Mouse (Mus musculus): Measurements from ENCODE around the gene Hgd. TPM values are rescaled to one million over a fixed set of nuclear protein-coding genes. Genes with fewer than 3 reads are reported as not detected.

The Hgd gene
- total RNA-seq (2017), result not detected in 3 replicates

DNA sequence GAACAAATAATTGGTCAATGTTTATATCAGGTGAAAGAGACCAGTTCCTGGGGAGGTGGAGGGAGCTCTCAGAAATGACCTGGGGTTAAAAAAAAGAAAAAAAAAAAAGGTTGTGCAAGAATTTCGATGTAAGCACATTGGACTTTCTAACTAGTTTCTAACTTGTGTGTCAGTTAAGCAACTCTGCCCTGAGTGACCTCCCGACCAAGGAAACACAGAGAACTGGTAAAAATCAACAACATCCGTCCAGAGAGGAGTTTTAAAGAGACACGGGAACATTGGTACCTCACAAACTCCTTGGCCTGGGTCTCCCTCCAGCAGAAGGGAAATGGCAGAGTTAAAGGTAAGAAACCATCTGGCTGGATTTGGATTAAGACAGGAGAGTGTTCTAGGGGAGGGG lies at the start of gene Hgd:
Gene Hgd (plus strand): TSS at position 160 of the 400 bp plus-strand sequence.
- ATAC-seq (replicated peaks; ENCODE audit: insufficient number of reproducible peaks, low FRiP score, low TSS enrichment, poor library complexity, severe bottlenecking), result no peak

GRCm38 (mm10) chr16:37530170-37530569 lies 49.8 kb upstream of the Hgd start:
- ATAC-seq (replicated peaks; ENCODE audit: insufficient number of reproducible peaks, low FRiP score, low TSS enrichment, poor library complexity, severe bottlenecking), result no peak

- no peak for ATAC-seq (replicated peaks; ENCODE audit: insufficient number of reproducible peaks, low FRiP score, low TSS enrichment, poor library complexity, severe bottlenecking)
Observed at GRCm38 (mm10) chr16:37532046-37532445, 47.9 kb upstream of the Hgd start.

DNA sequence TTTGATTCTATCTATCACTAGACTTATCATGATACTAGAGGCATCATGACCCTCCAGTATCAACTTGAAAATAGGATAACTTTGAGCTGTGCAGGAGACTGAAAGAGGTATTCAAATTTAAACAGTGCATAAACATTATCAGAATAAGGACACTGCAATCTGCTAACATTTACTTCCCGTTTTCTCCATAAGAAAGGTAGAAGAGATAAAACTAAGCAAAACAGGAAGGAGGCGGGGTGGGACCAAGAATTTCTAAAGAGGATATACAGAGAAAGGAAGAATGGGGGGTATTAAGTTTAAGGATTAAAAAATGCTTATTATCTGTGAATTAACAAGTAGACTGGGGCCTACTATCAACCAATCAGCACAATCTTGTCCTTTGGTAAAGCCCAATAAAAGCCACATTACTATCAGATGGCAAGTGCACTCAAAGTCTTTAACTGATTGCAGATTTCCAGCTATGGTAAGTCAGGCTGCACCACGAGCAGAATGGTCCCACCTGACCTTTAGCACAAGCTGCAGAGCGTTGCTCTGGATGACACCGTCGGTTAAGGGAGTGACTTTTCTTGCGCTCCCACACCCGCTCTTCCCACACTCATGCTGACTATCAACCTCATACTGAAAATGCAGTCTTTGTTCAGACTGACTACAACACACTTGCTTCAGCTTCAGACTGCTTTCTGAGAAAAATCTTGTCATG lies 46.4 kb upstream of the Hgd start:
- no peak for ATAC-seq (replicated peaks; ENCODE audit: insufficient number of reproducible peaks, low FRiP score, low TSS enrichment, poor library complexity, severe bottlenecking)

GRCm38 (mm10) chr16:37539240-37539610 lies 40.7 kb upstream of the Hgd start:
- ATAC-seq (replicated peaks; ENCODE audit: insufficient number of reproducible peaks, low FRiP score, low TSS enrichment, poor library complexity, severe bottlenecking), result no peak

GRCm38 (mm10) chr16:37539611-37540580 lies 40.1 kb upstream of the Hgd start, which contains the start of the genes Gtf2e1 and Rabl3:
Gtf2e1 (minus strand) TSS chr16:37539789.
Rabl3 (plus strand) TSS chr16:37539885.
- ATAC-seq (replicated peaks; ENCODE audit: insufficient number of reproducible peaks, low FRiP score, low TSS enrichment, poor library complexity, severe bottlenecking), result peak; percentile 98

- no peak for ATAC-seq (replicated peaks; ENCODE audit: insufficient number of reproducible peaks, low FRiP score, low TSS enrichment, poor library complexity, severe bottlenecking)
Observed at GRCm38 (mm10) chr16:37540776-37541175, 39.2 kb upstream of the Hgd start.

GRCm38 (mm10) chr16:37546312-37546711 lies 33.6 kb upstream of the Hgd start:
- ATAC-seq (replicated peaks; ENCODE audit: insufficient number of reproducible peaks, low FRiP score, low TSS enrichment, poor library complexity, severe bottlenecking), result no peak

GRCm38 (mm10) chr16:37550266-37550665 lies 29.7 kb upstream of the Hgd start:
- ATAC-seq (replicated peaks; ENCODE audit: insufficient number of reproducible peaks, low FRiP score, low TSS enrichment, poor library complexity, severe bottlenecking), result no peak

GRCm38 (mm10) chr16:37550981-37551380 lies 29.0 kb upstream of the Hgd start:
- no peak for ATAC-seq (replicated peaks; ENCODE audit: insufficient number of reproducible peaks, low FRiP score, low TSS enrichment, poor library complexity, severe bottlenecking)

DNA sequence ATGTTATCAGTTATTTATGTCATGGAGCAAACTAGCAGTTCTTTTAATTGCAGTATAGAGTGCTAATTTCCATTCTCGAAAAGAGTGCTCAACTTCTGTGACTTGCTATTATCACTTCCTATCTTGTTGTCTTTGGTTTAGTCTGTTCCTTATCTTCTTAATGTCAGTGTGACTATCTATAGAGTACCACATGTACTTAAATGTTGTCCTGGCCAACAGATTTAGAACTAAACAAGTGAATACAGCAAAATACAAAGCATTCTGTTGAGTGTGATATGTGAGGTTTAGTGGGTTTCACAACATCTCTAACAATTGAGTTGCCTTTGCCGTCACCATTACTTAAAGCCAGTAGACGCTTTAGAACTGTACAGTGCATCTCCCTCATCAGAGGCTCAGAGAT lies 27.1 kb upstream of the Hgd start:
- ATAC-seq (replicated peaks; ENCODE audit: insufficient number of reproducible peaks, low FRiP score, low TSS enrichment, poor library complexity, severe bottlenecking), result no peak

DNA sequence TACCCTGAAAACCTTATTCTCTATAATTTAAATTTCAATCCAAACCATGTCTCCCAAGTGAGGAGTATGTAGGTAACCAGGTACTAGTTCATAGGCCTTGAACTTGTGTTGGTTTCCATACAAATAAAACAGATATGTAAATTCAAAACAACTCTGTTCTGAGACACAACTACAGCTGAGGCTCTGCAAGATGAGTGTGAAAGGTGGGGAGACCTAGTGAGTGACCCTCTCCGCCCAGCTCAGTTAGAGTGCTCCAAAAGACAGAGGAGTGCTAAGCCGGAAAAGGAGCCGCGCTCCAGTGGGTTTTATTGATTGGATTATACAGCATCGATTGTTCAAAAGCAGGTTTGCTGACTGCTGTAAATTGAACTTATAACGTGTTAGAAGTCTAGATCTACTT lies 17.5 kb upstream of the Hgd start:
- ATAC-seq (replicated peaks; ENCODE audit: insufficient number of reproducible peaks, low FRiP score, low TSS enrichment, poor library complexity, severe bottlenecking), result no peak

GRCm38 (mm10) chr16:37562961-37563360 lies 17.0 kb upstream of the Hgd start:
- ATAC-seq (replicated peaks; ENCODE audit: insufficient number of reproducible peaks, low FRiP score, low TSS enrichment, poor library complexity, severe bottlenecking), result no peak

- no peak for ATAC-seq (replicated peaks; ENCODE audit: insufficient number of reproducible peaks, low FRiP score, low TSS enrichment, poor library complexity, severe bottlenecking)
Observed at GRCm38 (mm10) chr16:37565117-37565516, 14.8 kb upstream of the Hgd start.

DNA sequence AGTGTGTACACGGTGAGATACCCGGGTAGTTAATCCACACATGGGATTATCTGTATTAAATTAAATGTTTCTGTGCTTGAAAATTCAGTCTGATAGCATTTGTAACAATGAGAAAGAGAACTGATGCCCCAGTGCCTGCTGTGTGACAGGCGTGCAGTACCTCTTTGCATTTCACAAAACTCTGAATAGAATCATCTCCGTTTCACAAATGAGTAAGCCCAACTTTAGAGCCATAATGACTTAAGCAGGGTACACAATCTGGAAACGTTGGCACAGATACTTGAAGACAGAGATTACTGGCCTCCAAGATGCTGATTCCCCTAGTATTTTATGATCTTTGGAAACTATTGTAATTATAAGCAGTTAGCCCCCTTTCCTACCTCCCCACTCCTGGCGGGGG lies 13.8 kb upstream of the Hgd start:
- no peak for ATAC-seq (replicated peaks; ENCODE audit: insufficient number of reproducible peaks, low FRiP score, low TSS enrichment, poor library complexity, severe bottlenecking)

- ATAC-seq (replicated peaks; ENCODE audit: insufficient number of reproducible peaks, low FRiP score, low TSS enrichment, poor library complexity, severe bottlenecking), result no peak
Observed at GRCm38 (mm10) chr16:37567113-37568050, 12.6 kb upstream of the Hgd start.

GRCm38 (mm10) chr16:37571554-37571953 lies 8.4 kb upstream of the Hgd start:
- ATAC-seq (replicated peaks; ENCODE audit: insufficient number of reproducible peaks, low FRiP score, low TSS enrichment, poor library complexity, severe bottlenecking), result no peak

- ATAC-seq (replicated peaks; ENCODE audit: insufficient number of reproducible peaks, low FRiP score, low TSS enrichment, poor library complexity, severe bottlenecking), result no peak
Observed at GRCm38 (mm10) chr16:37572117-37572754, 7.7 kb upstream of the Hgd start.

All from monocyte, adult 5-6 weeks (primary cell).